Mouse (Mus musculus): Measurements from ENCODE around the gene Tle2.

The Tle2 gene

GRCm38 (mm10) chr10:81572133-81572671 is 2.2 kb upstream of the Tle2 start:
- DNase-seq (ENCODE audit: extremely low spot score, low read depth, low spot score): no peak

- DNase-seq (ENCODE audit: extremely low spot score, low read depth, low spot score): no peak
These were observed 1.4 kb upstream of the Tle2 start for GRCm38 (mm10) chr10:81572975-81573374.

GRCm38 (mm10) chr10:81575208-81575631 is 859 bp downstream of the Tle2 start:
- no peak for DNase-seq (ENCODE audit: extremely low spot score, low read depth, low spot score)

GRCm38 (mm10) chr10:81575695-81576094 is 1.3 kb downstream of the Tle2 start:
- DNase-seq (ENCODE audit: extremely low spot score, low read depth, low spot score): no peak

GRCm38 (mm10) chr10:81579967-81580366 is 5.6 kb downstream of the Tle2 start:
- DNase-seq (ENCODE audit: extremely low spot score, low read depth, low spot score): no peak

- no peak for DNase-seq (ENCODE audit: extremely low spot score, low read depth, low spot score)
These were observed 6.2 kb downstream of the Tle2 start for GRCm38 (mm10) chr10:81580441-81581070.

GRCm38 (mm10) chr10:81583347-81583746 is 9.0 kb downstream of the Tle2 start:
- no peak for DNase-seq (ENCODE audit: extremely low spot score, low read depth, low spot score)

- DNase-seq (ENCODE audit: extremely low spot score, low read depth, low spot score): no peak
These were observed 14.4 kb downstream of the Tle2 start for GRCm38 (mm10) chr10:81588739-81589138.

- DNase-seq (ENCODE audit: extremely low spot score, low read depth, low spot score): no peak
These were observed 17.5 kb downstream of the Tle2 start for GRCm38 (mm10) chr10:81591846-81592245.

- no peak for DNase-seq (ENCODE audit: extremely low spot score, low read depth, low spot score)
These were observed 18.3 kb downstream of the Tle2 start for GRCm38 (mm10) chr10:81592631-81593030.

- no peak for DNase-seq (ENCODE audit: extremely low spot score, low read depth, low spot score)
These were observed 18.9 kb downstream of the Tle2 start for GRCm38 (mm10) chr10:81593223-81593622.

GRCm38 (mm10) chr10:81593935-81594334 is 19.6 kb downstream of the Tle2 start:
- no peak for DNase-seq (ENCODE audit: extremely low spot score, low read depth, low spot score)

GRCm38 (mm10) chr10:81595599-81595998 is 21.2 kb downstream of the Tle2 start:
- no peak for DNase-seq (ENCODE audit: extremely low spot score, low read depth, low spot score)

- DNase-seq (ENCODE audit: extremely low spot score, low read depth, low spot score): no peak
These were observed 22.2 kb downstream of the Tle2 start for GRCm38 (mm10) chr10:81596611-81597010.

GRCm38 (mm10) chr10:81597137-81597950 is 23.0 kb downstream of the Tle2 start:
- DNase-seq (ENCODE audit: extremely low spot score, low read depth, low spot score): no peak

- DNase-seq (ENCODE audit: extremely low spot score, low read depth, low spot score): no peak
These were observed 24.0 kb downstream of the Tle2 start for GRCm38 (mm10) chr10:81598342-81598741.

- DNase-seq (ENCODE audit: extremely low spot score, low read depth, low spot score): no peak
These were observed 24.5 kb downstream of the Tle2 start for GRCm38 (mm10) chr10:81598871-81599270.

GRCm38 (mm10) chr10:81599630-81600029 is 25.3 kb downstream of the Tle2 start:
- no peak for DNase-seq (ENCODE audit: extremely low spot score, low read depth, low spot score)

- DNase-seq (ENCODE audit: extremely low spot score, low read depth, low spot score): no peak
These were observed 25.7 kb downstream of the Tle2 start for GRCm38 (mm10) chr10:81600096-81600495.

- peak; percentile 90 for DNase-seq (ENCODE audit: extremely low spot score, low read depth, low spot score)
These were observed 26.4 kb downstream of the Tle2 start, which contains the start of gene Tle6 for GRCm38 (mm10) chr10:81600738-81601203. Gene Tle6 (minus strand): TSS chr10:81601073.

GRCm38 (mm10) chr10:81601396-81601905 is 27.1 kb downstream of the Tle2 start:
- no peak for DNase-seq (ENCODE audit: extremely low spot score, low read depth, low spot score)

- no peak for DNase-seq (ENCODE audit: extremely low spot score, low read depth, low spot score)
These were observed 28.4 kb downstream of the Tle2 start for GRCm38 (mm10) chr10:81602741-81603151.

All from hindlimb bud, embryonic 11.5 days (tissue).